Mouse (Mus musculus) embryonic facial prominence, embryonic 13.5 days (tissue): ENCODE results near the gene Olfr1340. TPM values are rescaled to one million over a fixed set of nuclear protein-coding genes. Genes with fewer than 3 reads are reported as not detected.

ENCODE experiments used
- ATAC-seq: fragments of 200-750 bp; cut with Nextera tagmentation; 2 replicates; pipeline ENCODE4 v1.8.0; 2017; ENCODE audit warnings: low read depth; ENCODE audit not compliant: insufficient number of reproducible peaks, insufficient read depth, low FRiP score, low TSS enrichment
- H3K27ac ChIP-seq: fragments of 300-500 bp; sonication (generic); 2 replicates; pipeline ENCODE4 v1.5.1; 2015; ENCODE audit warnings: moderate library complexity, mild to moderate bottlenecking, inconsistent platforms
- H3K27me3 ChIP-seq: fragments of 300-500 bp; sonication (generic); 2 replicates; pipeline ENCODE4 v1.6.1; 2015; ENCODE audit warnings: mild to moderate bottlenecking, inconsistent platforms
- H3K36me3 ChIP-seq: fragments of 300-500 bp; sonication (generic); 2 replicates; pipeline ENCODE4 v1.6.1; 2015; ENCODE audit warnings: mild to moderate bottlenecking, inconsistent platforms
- H3K4me1 ChIP-seq: fragments of 300-500 bp; sonication (generic); 2 replicates; pipeline ENCODE4 v1.6.1; 2015; ENCODE audit warnings: inconsistent platforms
- H3K4me2 ChIP-seq: fragments of 300-500 bp; sonication (generic); 2 replicates; pipeline ENCODE4 v1.6.1; 2015; ENCODE audit warnings: moderate library complexity, mild to moderate bottlenecking, inconsistent platforms
- H3K4me3 ChIP-seq: fragments of 300-500 bp; sonication (generic); 2 replicates; pipeline ENCODE4 v1.5.1; 2015; ENCODE audit warnings: mild to moderate bottlenecking, inconsistent platforms
- H3K9ac ChIP-seq: fragments of 300-500 bp; sonication (generic); 2 replicates; pipeline ENCODE4 v1.6.1; 2015; ENCODE audit warnings: mild to moderate bottlenecking, inconsistent platforms
- H3K9me3 ChIP-seq: fragments of 300-500 bp; sonication (generic); 2 replicates; pipeline ENCODE4 v1.6.1; 2016; ENCODE audit warnings: inconsistent platforms
- WGBS: fragments of 180-500 bp; shearing (Covaris S2); methylation state at CpG from one replicate; pipeline ENCODE4 v1.1.7; 2015; ENCODE audit warnings: mixed read lengths; 5-methylcytosine and 5-hydroxymethylcytosine counted together
- polyA plus RNA-seq: library from polyadenylated mRNA; unstranded; fragments of >200 nt; fragmentation: Nextera tagmentation; extraction: Ambion mirVana; gene quantifications from 2 replicates; pipeline ENCODE4 v1.2.1, GENCODE M21; 2015

Olfr1340 gene
- polyA plus RNA-seq: not detected in 2 replicates

DNA sequence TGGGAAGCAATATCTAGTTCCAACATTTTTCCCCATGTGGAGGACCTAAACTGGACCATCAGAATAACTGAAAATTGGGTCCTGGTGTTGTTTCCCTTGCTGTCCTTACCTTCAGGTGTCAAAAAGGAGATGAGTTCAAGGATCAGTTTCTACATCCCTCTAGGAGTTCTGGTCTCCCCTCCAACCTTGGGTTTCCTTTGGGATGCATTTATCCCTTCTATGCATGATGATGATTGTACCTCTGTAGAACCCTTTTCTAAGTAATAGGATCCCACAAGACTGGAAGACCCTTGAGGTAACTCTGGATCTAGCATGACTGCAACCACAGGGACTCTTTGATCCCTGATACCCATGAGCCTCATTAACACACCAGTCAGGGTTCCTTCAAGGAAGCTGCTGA, at the start of gene Olfr1340:
Olfr1340 (plus strand) TSS at position 301 of the 400 bp plus-strand sequence.
- Histone ChIP-seq H3K27me3 (no peaks in the 10 kb centered on the region), H3K9me3 (no peaks in the 10 kb centered on the region), H3K36me3 (no peaks in the 10 kb centered on the region), H3K4me1 (no peaks in the 10 kb centered on the region), H3K27ac (no peak within 1 kb of the TSS), H3K9ac (no peak within 1 kb of the TSS), H3K4me3 (no peak within 1 kb of the TSS), H3K4me2 (no peak within 1 kb of the TSS)
- no peak for ATAC-seq

GRCm38 (mm10) chr4:118687086-118687485, 32.9 kb upstream of the Olfr1340 start:
- Histone ChIP-seq H3K4me2 (no peak overlapping the region), H3K9me3 (no peaks in the 10 kb centered on the region), H3K4me1 (no peaks in the 10 kb centered on the region), H3K27me3 (peaks cover 5% of the 10 kb centered on the region; the same call in 1 of the 2 replicates), H3K9ac (no peak overlapping the region), H3K27ac (no peak overlapping the region), H3K4me3 (no peak overlapping the region), H3K36me3 (no peaks in the 10 kb centered on the region)
- no peak for ATAC-seq
- 60% methylated on average over 2 of the region's 2 CpGs for WGBS

GRCm38 (mm10) chr4:118692412-118692973, 27.4 kb upstream of the Olfr1340 start, which contains the start of gene Olfr1342:
TSS of gene Olfr1342 (minus strand) at chr4:118692756.
- WGBS: 24% methylated on average over 12 of the region's 12 CpGs
- H3K9me3 ChIP-seq: no peaks in the 10 kb centered on the region
- no peak for ATAC-seq
- no peak within 1 kb of the TSS for H3K4me2 ChIP-seq
- H3K4me1 ChIP-seq: no peaks in the 10 kb centered on the region
- no peaks in the 10 kb centered on the region for H3K36me3 ChIP-seq
- H3K4me3 ChIP-seq: no peak within 1 kb of the TSS
- H3K9ac ChIP-seq: no peak within 1 kb of the TSS
- no peak within 1 kb of the TSS for H3K27ac ChIP-seq
- H3K27me3 ChIP-seq: peaks cover 13% of the 10 kb centered on the region; the same call in 1 of the 2 replicates

- no peak for ATAC-seq
- Histone ChIP-seq H3K4me3 (no peak overlapping the region), H3K9ac (no peak overlapping the region), H3K4me2 (no peak overlapping the region), H3K4me1 (no peaks in the 10 kb centered on the region), H3K9me3 (no peaks in the 10 kb centered on the region), H3K27me3 (peaks cover 13% of the 10 kb centered on the region; the same call in 1 of the 2 replicates), H3K27ac (no peak overlapping the region), H3K36me3 (no peaks in the 10 kb centered on the region)
- 41% methylated on average over 2 of the region's 2 CpGs for WGBS
Observed at GRCm38 (mm10) chr4:118693812-118694211, 26.1 kb upstream of the Olfr1340 start.

DNA sequence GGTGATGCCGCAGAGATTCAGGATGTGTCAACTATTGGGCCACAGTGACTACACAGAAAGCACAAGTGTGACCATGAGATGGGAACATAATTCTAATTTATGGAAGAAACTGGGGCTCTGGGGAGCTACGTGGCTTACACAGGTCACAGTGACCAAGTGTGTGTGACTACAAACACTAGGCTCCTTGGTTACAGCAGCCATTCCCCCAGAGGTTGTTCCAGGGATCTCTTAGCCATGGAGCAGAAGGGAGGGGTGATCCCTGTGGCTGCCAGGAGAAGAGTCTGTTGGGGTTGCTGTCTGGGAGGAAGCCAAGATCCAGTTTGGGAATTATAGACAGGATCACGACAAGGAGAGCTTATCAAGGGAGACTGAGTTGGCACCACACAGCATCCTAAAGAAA, 16.7 kb upstream of the Olfr1340 start, which contains the start of gene Olfr1341:
Olfr1341 (plus strand) TSS at position 301 of the 400 bp plus-strand sequence.
- no peaks in the 10 kb centered on the region for H3K27me3 ChIP-seq
- H3K9me3 ChIP-seq: no peaks in the 10 kb centered on the region
- H3K36me3 ChIP-seq: no peaks in the 10 kb centered on the region
- no peak within 1 kb of the TSS for H3K4me3 ChIP-seq
- H3K4me1 ChIP-seq: no peaks in the 10 kb centered on the region
- no peak for ATAC-seq
- H3K9ac ChIP-seq: no peak within 1 kb of the TSS
- no peak within 1 kb of the TSS for H3K4me2 ChIP-seq
- 76% methylated on average over 3 of the region's 3 CpGs for WGBS
- H3K27ac ChIP-seq: no peak within 1 kb of the TSS

- Histone ChIP-seq H3K4me1 (no peaks in the 10 kb centered on the region), H3K4me2 (no peak overlapping the region), H3K27ac (no peak overlapping the region), H3K9ac (no peak overlapping the region), H3K4me3 (no peak overlapping the region), H3K36me3 (no peaks in the 10 kb centered on the region), H3K27me3 (no peaks in the 10 kb centered on the region), H3K9me3 (no peaks in the 10 kb centered on the region)
- no peak for ATAC-seq
- whole genome bisulfite sequencing: 78% methylated on average over 5 of the region's 5 CpGs
Observed at GRCm38 (mm10) chr4:118708086-118708485, 11.9 kb upstream of the Olfr1340 start.

DNA sequence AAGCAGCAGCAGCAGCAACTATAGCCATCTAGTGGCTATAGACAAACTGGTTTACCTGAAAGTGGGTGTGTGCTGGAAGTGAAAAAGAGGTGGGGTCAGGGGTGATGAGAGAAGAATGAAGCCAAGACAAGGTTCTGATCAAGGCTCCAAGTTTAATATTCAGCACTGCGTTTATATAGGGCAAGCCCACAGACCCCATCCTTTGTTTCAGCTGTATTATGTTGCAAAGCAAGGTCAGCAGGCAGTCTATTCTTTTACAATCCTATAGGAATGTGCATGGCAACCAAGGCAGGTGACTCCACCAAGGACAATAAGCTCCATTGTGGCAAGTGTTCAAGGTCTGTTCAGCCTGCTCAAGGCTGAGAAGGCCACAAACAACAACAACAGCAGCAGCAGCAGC, 8.3 kb upstream of the Olfr1340 start:
- H3K36me3 ChIP-seq: no peaks in the 10 kb centered on the region
- no peak overlapping the region for H3K27ac ChIP-seq
- H3K4me3 ChIP-seq: no peak overlapping the region
- no peak for ATAC-seq
- 39% methylated on average over 1 of the region's 1 CpGs for WGBS
- H3K9me3 ChIP-seq: no peaks in the 10 kb centered on the region
- no peak overlapping the region for H3K4me2 ChIP-seq
- no peak overlapping the region for H3K9ac ChIP-seq
- H3K4me1 ChIP-seq: no peaks in the 10 kb centered on the region
- H3K27me3 ChIP-seq: no peaks in the 10 kb centered on the region

GRCm38 (mm10) chr4:118721742-118722483, 2.0 kb downstream of the Olfr1340 start:
- Histone ChIP-seq H3K27me3 (no peaks in the 10 kb centered on the region), H3K4me3 (no peak overlapping the region), H3K4me1 (no peaks in the 10 kb centered on the region), H3K9ac (no peak overlapping the region), H3K36me3 (no peaks in the 10 kb centered on the region), H3K27ac (no peak overlapping the region), H3K4me2 (no peak overlapping the region), H3K9me3 (no peaks in the 10 kb centered on the region)
- no peak for ATAC-seq
- WGBS: 53% methylated on average over 10 of the region's 10 CpGs

GRCm38 (mm10) chr4:118731875-118732274, 11.9 kb downstream of the Olfr1340 start, which contains the start of gene Olfr1339:
TSS of gene Olfr1339 (plus strand) at chr4:118732175.
- no peak within 1 kb of the TSS for H3K27ac ChIP-seq
- WGBS: 83% methylated on average over 1 of the region's 1 CpGs
- no peaks in the 10 kb centered on the region for H3K36me3 ChIP-seq
- H3K4me2 ChIP-seq: no peak within 1 kb of the TSS
- H3K9ac ChIP-seq: no peak within 1 kb of the TSS
- H3K9me3 ChIP-seq: no peaks in the 10 kb centered on the region
- H3K4me1 ChIP-seq: no peaks in the 10 kb centered on the region
- H3K27me3 ChIP-seq: no peaks in the 10 kb centered on the region
- no peak within 1 kb of the TSS for H3K4me3 ChIP-seq
- no peak for ATAC-seq

GRCm38 (mm10) chr4:118739574-118739973, 19.6 kb downstream of the Olfr1340 start:
- Histone ChIP-seq H3K4me1 (no peaks in the 10 kb centered on the region), H3K27me3 (peaks cover 45% of the 10 kb centered on the region), H3K27ac (no peak overlapping the region), H3K4me3 (no peak overlapping the region), H3K9me3 (no peaks in the 10 kb centered on the region), H3K4me2 (no peak overlapping the region), H3K9ac (no peak overlapping the region), H3K36me3 (no peaks in the 10 kb centered on the region)
- no peak for ATAC-seq
- 57% methylated on average over 3 of the region's 3 CpGs for WGBS

- no peak for ATAC-seq
- H3K4me1 ChIP-seq: no peaks in the 10 kb centered on the region
- H3K4me2 ChIP-seq: no peak overlapping the region
- H3K36me3 ChIP-seq: no peaks in the 10 kb centered on the region
- no peak overlapping the region for H3K27ac ChIP-seq
- peaks cover 45% of the 10 kb centered on the region for H3K27me3 ChIP-seq
- 7% methylated on average over 11 of the region's 11 CpGs for WGBS
- H3K9ac ChIP-seq: no peak overlapping the region
- no peak overlapping the region for H3K4me3 ChIP-seq
- H3K9me3 ChIP-seq: peaks cover under 1% of the 10 kb centered on the region; the same call in 1 of the 2 replicates
Observed at GRCm38 (mm10) chr4:118740988-118741698, 21.2 kb downstream of the Olfr1340 start.
